Mouse (Mus musculus): ENCODE measurements around the gene Ankrd11. TPM values are rescaled to one million over a fixed set of nuclear protein-coding genes. Genes with fewer than 3 reads are reported as not detected.

Gene Ankrd11
- polyA plus RNA-seq, 1 experiment, result 99.7 TPM

- no peak overlapping the region for H3K27ac ChIP-seq (ENCODE audit: insufficient read depth, low read length)
Measured at GRCm38 (mm10) chr8:122979865-122980509, 62.1 kb downstream of the Ankrd11 start.

GRCm38 (mm10) chr8:122979424-122979823 is 62.7 kb downstream of the Ankrd11 start:
- Histone ChIP-seq H3K4me1 (ENCODE audit: control insufficient read depth, insufficient read depth, low read length) (peaks cover 14% of the 10 kb centered on the region), H3K27ac (ENCODE audit: insufficient read depth, low read length) (no peak overlapping the region), H3K4me3 (ENCODE audit: insufficient read depth, low read length) (no peak overlapping the region)
- no peak for TF ChIP-seq CTCF (IDR thresholded peaks at IDR 0.05; ENCODE audit: extremely low read depth, insufficient read depth, low read length)
- TF ChIP-seq POLR2A (IDR thresholded peaks at IDR 0.05; ENCODE audit: extremely low read depth, insufficient read depth, low read length), result no peak

More at GRCm38 (mm10) chr8:122979865-122980509, 62.1 kb downstream of the Ankrd11 start:
- Histone ChIP-seq H3K4me3 (ENCODE audit: insufficient read depth, low read length) (no peak overlapping the region), H3K4me1 (ENCODE audit: control insufficient read depth, insufficient read depth, low read length) (peaks cover 14% of the 10 kb centered on the region)
- TF ChIP-seq CTCF (IDR thresholded peaks at IDR 0.05; ENCODE audit: extremely low read depth, insufficient read depth, low read length) (no peak), POLR2A (IDR thresholded peaks at IDR 0.05; ENCODE audit: extremely low read depth, insufficient read depth, low read length) (no peak)

GRCm38 (mm10) chr8:122976046-122976445 is 66.0 kb downstream of the Ankrd11 start:
- no peak overlapping the region for H3K27ac ChIP-seq (ENCODE audit: insufficient read depth, low read length)
- TF ChIP-seq CTCF (IDR thresholded peaks at IDR 0.05; ENCODE audit: extremely low read depth, insufficient read depth, low read length) (no peak), POLR2A (IDR thresholded peaks at IDR 0.05; ENCODE audit: extremely low read depth, insufficient read depth, low read length) (no peak)
- H3K4me1 ChIP-seq (ENCODE audit: control insufficient read depth, insufficient read depth, low read length), result peaks cover 8% of the 10 kb centered on the region
- no peak overlapping the region for H3K4me3 ChIP-seq (ENCODE audit: insufficient read depth, low read length)

- H3K4me1 ChIP-seq (ENCODE audit: control insufficient read depth, insufficient read depth, low read length), result peaks cover 1% of the 10 kb centered on the region; the same call in 1 of the 2 replicates
- H3K27ac ChIP-seq (ENCODE audit: insufficient read depth, low read length), result no peak overlapping the region
- no peak for TF ChIP-seq CTCF (IDR thresholded peaks at IDR 0.05; ENCODE audit: extremely low read depth, insufficient read depth, low read length)
- no peak for TF ChIP-seq POLR2A (IDR thresholded peaks at IDR 0.05; ENCODE audit: extremely low read depth, insufficient read depth, low read length)
- H3K4me3 ChIP-seq (ENCODE audit: insufficient read depth, low read length), result no peak overlapping the region
Measured at GRCm38 (mm10) chr8:122969964-122970620, 72.0 kb downstream of the Ankrd11 start.

GRCm38 (mm10) chr8:122968145-122968544 is 73.9 kb downstream of the Ankrd11 start:
- no peak for TF ChIP-seq CTCF (IDR thresholded peaks at IDR 0.05; ENCODE audit: extremely low read depth, insufficient read depth, low read length)
- no peak for TF ChIP-seq POLR2A (IDR thresholded peaks at IDR 0.05; ENCODE audit: extremely low read depth, insufficient read depth, low read length)
- Histone ChIP-seq H3K4me1 (ENCODE audit: control insufficient read depth, insufficient read depth, low read length) (peaks cover 1% of the 10 kb centered on the region; the same call in 1 of the 2 replicates), H3K27ac (ENCODE audit: insufficient read depth, low read length) (no peak overlapping the region), H3K4me3 (ENCODE audit: insufficient read depth, low read length) (no peak overlapping the region)

GRCm38 (mm10) chr8:122966638-122967037 is 75.4 kb downstream of the Ankrd11 start:
- Histone ChIP-seq H3K4me3 (ENCODE audit: insufficient read depth, low read length) (no peak overlapping the region), H3K4me1 (ENCODE audit: control insufficient read depth, insufficient read depth, low read length) (peaks cover 1% of the 10 kb centered on the region; the same call in 1 of the 2 replicates), H3K27ac (ENCODE audit: insufficient read depth, low read length) (no peak overlapping the region)
- TF ChIP-seq POLR2A (IDR thresholded peaks at IDR 0.05; ENCODE audit: extremely low read depth, insufficient read depth, low read length) (no peak), CTCF (IDR thresholded peaks at IDR 0.05; ENCODE audit: extremely low read depth, insufficient read depth, low read length) (no peak)

GRCm38 (mm10) chr8:122962046-122962445 is 80.0 kb downstream of the Ankrd11 start:
- Histone ChIP-seq H3K4me3 (ENCODE audit: insufficient read depth, low read length) (no peak overlapping the region), H3K27ac (ENCODE audit: insufficient read depth, low read length) (no peak overlapping the region)
- TF ChIP-seq CTCF (IDR thresholded peaks at IDR 0.05; ENCODE audit: extremely low read depth, insufficient read depth, low read length), result no peak
- TF ChIP-seq POLR2A (IDR thresholded peaks at IDR 0.05; ENCODE audit: extremely low read depth, insufficient read depth, low read length), result no peak

GRCm38 (mm10) chr8:122961458-122961857 is 80.6 kb downstream of the Ankrd11 start:
- H3K27ac ChIP-seq (ENCODE audit: insufficient read depth, low read length), result no peak overlapping the region
- peaks cover 15% of the 10 kb centered on the region for H3K4me1 ChIP-seq (ENCODE audit: control insufficient read depth, insufficient read depth, low read length)
- TF ChIP-seq CTCF (IDR thresholded peaks at IDR 0.05; ENCODE audit: extremely low read depth, insufficient read depth, low read length) (no peak), POLR2A (IDR thresholded peaks at IDR 0.05; ENCODE audit: extremely low read depth, insufficient read depth, low read length) (no peak)
- H3K4me3 ChIP-seq (ENCODE audit: insufficient read depth, low read length), result no peak overlapping the region

More at GRCm38 (mm10) chr8:122962046-122962445, 80.0 kb downstream of the Ankrd11 start:
- peaks cover 10% of the 10 kb centered on the region for H3K4me1 ChIP-seq (ENCODE audit: control insufficient read depth, insufficient read depth, low read length)

GRCm38 (mm10) chr8:122960932-122961331 is 81.1 kb downstream of the Ankrd11 start:
- no peak overlapping the region for H3K4me3 ChIP-seq (ENCODE audit: insufficient read depth, low read length)
- H3K27ac ChIP-seq (ENCODE audit: insufficient read depth, low read length), result no peak overlapping the region
- no peak for TF ChIP-seq POLR2A (IDR thresholded peaks at IDR 0.05; ENCODE audit: extremely low read depth, insufficient read depth, low read length)
- TF ChIP-seq CTCF (IDR thresholded peaks at IDR 0.05; ENCODE audit: extremely low read depth, insufficient read depth, low read length), result no peak
- peaks cover 16% of the 10 kb centered on the region for H3K4me1 ChIP-seq (ENCODE audit: control insufficient read depth, insufficient read depth, low read length)

- no peak for TF ChIP-seq CTCF (IDR thresholded peaks at IDR 0.05; ENCODE audit: extremely low read depth, insufficient read depth, low read length)
- no peak for TF ChIP-seq POLR2A (IDR thresholded peaks at IDR 0.05; ENCODE audit: extremely low read depth, insufficient read depth, low read length)
- peaks cover 18% of the 10 kb centered on the region for H3K4me1 ChIP-seq (ENCODE audit: control insufficient read depth, insufficient read depth, low read length)
- no peak overlapping the region for H3K4me3 ChIP-seq (ENCODE audit: insufficient read depth, low read length)
- no peak overlapping the region for H3K27ac ChIP-seq (ENCODE audit: insufficient read depth, low read length)
Measured at GRCm38 (mm10) chr8:122960323-122960722, 81.8 kb downstream of the Ankrd11 start.

Measured in cortical plate, adult 2 months (tissue).